Mouse (Mus musculus) A20 (cell line): ENCODE data around the gene Arhgef3.

ENCODE experiments used
- DNase-seq: peaks from one replicate; pipeline ENCODE4 v3.0.0-alpha.2; 2011; ENCODE audit warnings: low read depth, low spot score

Gene Arhgef3

GRCm38 (mm10) chr14:27411492-27411891 is 296.8 kb downstream of the Arhgef3 start:
- DNase-seq = no peak

- DNase-seq = no peak
Measured at GRCm38 (mm10) chr14:27412699-27413098, 298.0 kb downstream of the Arhgef3 start.

- DNase-seq = peak; percentile 64
Measured at GRCm38 (mm10) chr14:27413961-27414360, 299.3 kb downstream of the Arhgef3 start.

- DNase-seq = no peak
Measured at GRCm38 (mm10) chr14:27420816-27421215, 306.1 kb downstream of the Arhgef3 start.

GRCm38 (mm10) chr14:27422301-27422700 is 307.6 kb downstream of the Arhgef3 start:
- DNase-seq = no peak

- DNase-seq = peak; percentile 93
Measured at GRCm38 (mm10) chr14:27428573-27428972, 313.9 kb downstream of the Arhgef3 start, which contains the start of gene Fam208a. Gene Fam208a, plus strand, starts transcription at chr14:27428834.

GRCm38 (mm10) chr14:27428973-27429711 is 314.4 kb downstream of the Arhgef3 start:
- peak; percentile 85 for DNase-seq

- DNase-seq = no peak
Measured at GRCm38 (mm10) chr14:27430280-27430679, 315.6 kb downstream of the Arhgef3 start.

GRCm38 (mm10) chr14:27432064-27432463 is 317.4 kb downstream of the Arhgef3 start:
- DNase-seq = no peak

- DNase-seq = no peak
Measured at GRCm38 (mm10) chr14:27436116-27436515, 321.4 kb downstream of the Arhgef3 start.

GRCm38 (mm10) chr14:27436826-27437225 is 322.1 kb downstream of the Arhgef3 start:
- no peak for DNase-seq

GRCm38 (mm10) chr14:27440921-27441320 is 326.2 kb downstream of the Arhgef3 start:
- peak; percentile 44 for DNase-seq

GRCm38 (mm10) chr14:27444851-27445281 is 330.2 kb downstream of the Arhgef3 start:
- no peak for DNase-seq

GRCm38 (mm10) chr14:27446963-27447362 is 332.3 kb downstream of the Arhgef3 start:
- DNase-seq = no peak
